Mouse (Mus musculus): Measurements from ENCODE around the gene Haus8. TPM values are rescaled to one million over a fixed set of nuclear protein-coding genes. Genes with fewer than 3 reads are reported as not detected.
"Not testable (repeated sequence)": the region's sequence is repeated elsewhere in the genome, so short reads cannot be mapped to it uniquely, and the experiment has no call there.

Gene Haus8
- polyA plus RNA-seq, 1 experiment: 48.2 TPM

GRCm38 (mm10) chr8:71276166-71276565 lies 3.4 kb upstream of the Haus8 start:
- TF ChIP-seq POLR2A (IDR thresholded peaks at IDR 0.05; ENCODE audit: borderline replicate concordance, control insufficient read depth, low read depth, low read length): no peak
- TF ChIP-seq CTCF (IDR thresholded peaks at IDR 0.05; ENCODE audit: control insufficient read depth, insufficient read depth, low read length): no peak
- H3K4me1 ChIP-seq (ENCODE audit: control insufficient read depth, insufficient read depth, low read length): peaks cover 7% of the 10 kb centered on the region
- WGBS: 90% methylated on average over 3 of the region's 3 CpGs
- H3K4me3 ChIP-seq (replicated peaks; ENCODE audit: control insufficient read depth, low read depth, low read length): no peak overlapping the region
- no peak overlapping the region for H3K27ac ChIP-seq (ENCODE audit: control insufficient read depth, insufficient read depth, low read depth, low read length, poor library complexity)

GRCm38 (mm10) chr8:71274478-71274877 lies 1.7 kb upstream of the Haus8 start:
- Histone ChIP-seq H3K4me1 (ENCODE audit: control insufficient read depth, insufficient read depth, low read length) (peaks cover 7% of the 10 kb centered on the region), H3K27ac (ENCODE audit: control insufficient read depth, insufficient read depth, low read depth, low read length, poor library complexity) (no peak overlapping the region), H3K4me3 (replicated peaks; ENCODE audit: control insufficient read depth, low read depth, low read length) (no peak overlapping the region)
- TF ChIP-seq POLR2A (IDR thresholded peaks at IDR 0.05; ENCODE audit: borderline replicate concordance, control insufficient read depth, low read depth, low read length) (no peak), CTCF (IDR thresholded peaks at IDR 0.05; ENCODE audit: control insufficient read depth, insufficient read depth, low read length) (no peak)

- under 1% methylated on average over 14 of the region's 14 CpGs for WGBS
- H3K4me1 ChIP-seq (ENCODE audit: control insufficient read depth, insufficient read depth, low read length): peaks cover 7% of the 10 kb centered on the region
- peak overlapping the region; percentile 76 for H3K4me3 ChIP-seq (replicated peaks; ENCODE audit: control insufficient read depth, low read depth, low read length)
- no peak for TF ChIP-seq CTCF (IDR thresholded peaks at IDR 0.05; ENCODE audit: control insufficient read depth, insufficient read depth, low read length)
- TF ChIP-seq POLR2A (IDR thresholded peaks at IDR 0.05; ENCODE audit: borderline replicate concordance, control insufficient read depth, low read depth, low read length): no peak
- H3K27ac ChIP-seq (ENCODE audit: control insufficient read depth, insufficient read depth, low read depth, low read length, poor library complexity): peak overlapping the region; percentile 77
These were observed 397 bp upstream of the Haus8 start for GRCm38 (mm10) chr8:71273151-71273510.

- WGBS: 30% methylated on average over 5 of the region's 5 CpGs
- TF ChIP-seq CTCF (IDR thresholded peaks at IDR 0.05; ENCODE audit: control insufficient read depth, insufficient read depth, low read length) (no peak), POLR2A (IDR thresholded peaks at IDR 0.05; ENCODE audit: borderline replicate concordance, control insufficient read depth, low read depth, low read length) (no peak)
- Histone ChIP-seq H3K27ac (ENCODE audit: control insufficient read depth, insufficient read depth, low read depth, low read length, poor library complexity) (peak overlapping the region; percentile 67; the same call in 1 of the 2 replicates), H3K4me3 (replicated peaks; ENCODE audit: control insufficient read depth, low read depth, low read length) (peak overlapping the region; percentile 68), H3K4me1 (ENCODE audit: control insufficient read depth, insufficient read depth, low read length) (peaks cover 7% of the 10 kb centered on the region)
These were observed 1.1 kb downstream of the Haus8 start for GRCm38 (mm10) chr8:71271630-71272029.

- not testable (repeated sequence) for H3K4me1 ChIP-seq (ENCODE audit: control insufficient read depth, insufficient read depth, low read length); H3K27ac ChIP-seq (ENCODE audit: control insufficient read depth, insufficient read depth, low read depth, low read length, poor library complexity); H3K4me3 ChIP-seq (replicated peaks; ENCODE audit: control insufficient read depth, low read depth, low read length)
- WGBS: 88% methylated on average over 6 of the region's 6 CpGs
These were observed 4.4 kb downstream of the Haus8 start for GRCm38 (mm10) chr8:71268286-71268685.

GRCm38 (mm10) chr8:71267690-71268089 lies 5.0 kb downstream of the Haus8 start:
- 86% methylated on average over 2 of the region's 2 CpGs for WGBS
- H3K27ac ChIP-seq (ENCODE audit: control insufficient read depth, insufficient read depth, low read depth, low read length, poor library complexity): no peak overlapping the region
- H3K4me1 ChIP-seq (ENCODE audit: control insufficient read depth, insufficient read depth, low read length): no peaks in the 10 kb centered on the region
- H3K4me3 ChIP-seq (replicated peaks; ENCODE audit: control insufficient read depth, low read depth, low read length): no peak overlapping the region
- TF ChIP-seq POLR2A (IDR thresholded peaks at IDR 0.05; ENCODE audit: borderline replicate concordance, control insufficient read depth, low read depth, low read length) (no peak), CTCF (IDR thresholded peaks at IDR 0.05; ENCODE audit: control insufficient read depth, insufficient read depth, low read length) (no peak)

GRCm38 (mm10) chr8:71261234-71261633 lies 11.5 kb downstream of the Haus8 start:
- Histone ChIP-seq H3K27ac (ENCODE audit: control insufficient read depth, insufficient read depth, low read depth, low read length, poor library complexity) (no peak overlapping the region), H3K4me3 (replicated peaks; ENCODE audit: control insufficient read depth, low read depth, low read length) (no peak overlapping the region), H3K4me1 (ENCODE audit: control insufficient read depth, insufficient read depth, low read length) (no peaks in the 10 kb centered on the region)
- TF ChIP-seq POLR2A (IDR thresholded peaks at IDR 0.05; ENCODE audit: borderline replicate concordance, control insufficient read depth, low read depth, low read length) (no peak), CTCF (IDR thresholded peaks at IDR 0.05; ENCODE audit: control insufficient read depth, insufficient read depth, low read length) (peak; percentile 29; the same call in 1 of the 2 replicates)

GRCm38 (mm10) chr8:71256545-71257232 lies 16.0 kb downstream of the Haus8 start:
- Histone ChIP-seq H3K27ac (ENCODE audit: control insufficient read depth, insufficient read depth, low read depth, low read length, poor library complexity) (no peak overlapping the region), H3K4me1 (ENCODE audit: control insufficient read depth, insufficient read depth, low read length) (no peaks in the 10 kb centered on the region), H3K4me3 (replicated peaks; ENCODE audit: control insufficient read depth, low read depth, low read length) (no peak overlapping the region)
- TF ChIP-seq CTCF (IDR thresholded peaks at IDR 0.05; ENCODE audit: control insufficient read depth, insufficient read depth, low read length) (no peak), POLR2A (IDR thresholded peaks at IDR 0.05; ENCODE audit: borderline replicate concordance, control insufficient read depth, low read depth, low read length) (no peak)
- 87% methylated on average over 3 of the region's 3 CpGs for WGBS

- 68% methylated on average over 1 of the region's 1 CpGs for WGBS
- Histone ChIP-seq H3K4me3 (replicated peaks; ENCODE audit: control insufficient read depth, low read depth, low read length) (no peak overlapping the region), H3K27ac (ENCODE audit: control insufficient read depth, insufficient read depth, low read depth, low read length, poor library complexity) (no peak overlapping the region), H3K4me1 (ENCODE audit: control insufficient read depth, insufficient read depth, low read length) (no peaks in the 10 kb centered on the region)
- TF ChIP-seq POLR2A (IDR thresholded peaks at IDR 0.05; ENCODE audit: borderline replicate concordance, control insufficient read depth, low read depth, low read length): no peak
- no peak for TF ChIP-seq CTCF (IDR thresholded peaks at IDR 0.05; ENCODE audit: control insufficient read depth, insufficient read depth, low read length)
These were observed 24.5 kb downstream of the Haus8 start for GRCm38 (mm10) chr8:71248203-71248602.

All from bone marrow, adult 2 months (tissue).